Mouse (Mus musculus) testis, adult 2 months (tissue): ENCODE results near the gene Otub2.
A peak's percentile ranks its signal among the peaks of the same experiment; 100 is the strongest.

Experiments
- CTCF ChIP-seq: fragments of 200-500 bp; IDR thresholded peaks from 2 replicates; pipeline ENCODE4 v1.5.1; 2012; ENCODE audit warnings: low read depth, mild to moderate bottlenecking, inconsistent platforms, low read length, moderate library complexity; ENCODE audit not compliant: control insufficient read depth, insufficient read depth, insufficient replicate concordance
- POLR2A ChIP-seq: fragments of 200-500 bp; IDR thresholded peaks from 2 replicates; pipeline ENCODE4 v1.6.1; 2012; ENCODE audit warnings: low read depth, mild to moderate bottlenecking, inconsistent platforms, low read length, moderate library complexity; ENCODE audit not compliant: control insufficient read depth

DNA sequence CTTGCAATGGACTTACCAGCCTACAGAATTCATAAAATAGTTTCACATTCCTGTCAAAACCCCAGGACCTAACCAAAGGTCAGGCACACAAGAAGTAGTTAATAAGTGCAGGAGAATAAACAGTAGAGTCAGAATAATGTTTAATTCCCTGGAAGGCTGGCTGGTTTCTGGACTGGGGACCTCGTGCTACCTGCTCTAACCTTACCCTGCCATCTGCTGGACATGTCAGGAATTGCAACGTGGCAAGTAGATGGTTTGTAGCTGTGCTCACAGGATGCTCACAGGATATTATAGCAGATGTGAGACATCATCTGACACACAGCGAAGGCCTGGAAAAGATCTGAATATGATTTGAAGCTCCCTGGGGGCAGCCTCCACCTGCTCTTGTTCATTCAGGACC, 40.0 kb upstream of the Otub2 start:
- TF ChIP-seq CTCF (peak; percentile 89; the same call in 1 of the 2 replicates), POLR2A (no peak)
